Mouse (Mus musculus): Measurements from ENCODE around the gene Kpna7.

DNA sequence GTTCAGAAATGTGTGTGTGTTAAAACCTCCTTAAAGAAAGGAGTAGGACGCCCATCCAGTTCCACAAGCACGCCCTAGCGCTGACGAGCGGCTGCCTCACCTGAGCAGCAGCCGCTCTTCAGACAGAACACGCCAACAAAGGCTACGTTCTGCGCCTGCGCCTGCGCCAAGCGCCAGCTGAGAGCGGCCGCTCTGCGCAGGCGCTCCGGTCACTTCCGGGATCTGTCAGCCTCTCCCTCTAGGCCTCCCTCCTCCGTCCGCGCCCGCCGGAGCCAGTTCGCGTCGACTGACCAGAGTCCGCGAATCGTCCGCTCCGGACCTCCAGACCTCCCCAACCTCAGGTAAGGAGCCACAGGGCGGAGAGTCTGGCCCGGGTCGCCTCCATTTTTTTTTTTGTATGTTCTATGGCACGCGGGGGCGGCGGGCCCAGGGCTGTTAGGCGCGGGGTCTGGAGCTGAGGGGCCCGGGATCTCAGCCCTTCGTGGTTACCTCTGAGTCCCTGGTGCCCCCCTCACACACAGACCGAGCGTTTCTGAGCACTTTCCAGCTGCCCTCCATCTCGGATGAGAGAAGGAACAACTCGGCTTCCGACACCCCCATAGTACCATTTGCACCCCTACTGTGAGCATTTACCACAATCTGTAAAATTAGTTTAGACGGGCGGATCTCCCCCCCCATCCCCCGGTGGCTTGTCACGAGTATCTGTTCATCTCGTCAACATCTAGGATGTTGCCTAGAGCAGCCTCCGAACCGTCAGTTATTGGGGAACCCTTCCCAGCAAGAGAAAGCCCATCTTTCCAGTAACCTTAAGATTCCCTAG lies at the start of gene Kpna7, which contains the start of gene Arpc1a:
- TF ChIP-seq EP300 (IDR thresholded peaks at IDR 0.05; ENCODE audit: low read depth in 1 of 2, low read length in 2 of 2), result no peak
- no peak for TF ChIP-seq JUND (IDR thresholded peaks at IDR 0.05; ENCODE audit: low read depth, low read length)
- peak; percentile 85 for TF ChIP-seq HCFC1 (IDR thresholded peaks at IDR 0.05; ENCODE audit: low read depth, low read length)
- no peak for TF ChIP-seq MAFK (IDR thresholded peaks at IDR 0.05; ENCODE audit: borderline replicate concordance, low read depth, low read length)
- no peak for TF ChIP-seq CTCF (IDR thresholded peaks at IDR 0.05 in 2 of 3, conservative IDR thresholded peaks at IDR 0.05 in 1 of 3; ENCODE audit: control insufficient read depth in 1 of 3, insufficient read depth in 1 of 3, low read depth in 2 of 3, low read length in 3 of 3, poor library complexity in 1 of 3, severe bottlenecking in 1 of 3)
- TF ChIP-seq TBP (IDR thresholded peaks at IDR 0.05; ENCODE audit: low read depth, low read length), result peak; percentile 60
- no peak for TF ChIP-seq E2F4 (IDR thresholded peaks at IDR 0.05; ENCODE audit: borderline replicate concordance, low read depth, low read length)
- TF ChIP-seq BHLHE40 (IDR thresholded peaks at IDR 0.05; ENCODE audit: borderline replicate concordance, low read depth, low read length), result no peak
- peak; percentile 70 to 93 for TF ChIP-seq POLR2A (IDR thresholded peaks at IDR 0.05; ENCODE audit: control insufficient read depth in 1 of 2, insufficient read depth in 1 of 2, low read depth in 1 of 2, low read length in 2 of 2, poor library complexity in 1 of 2)
- TF ChIP-seq SMC3 (IDR thresholded peaks at IDR 0.05; ENCODE audit: low read depth, low read length), result no peak
- no peak for TF ChIP-seq CHD2 (IDR thresholded peaks at IDR 0.05; ENCODE audit: low read length)
- TF ChIP-seq MXI1 (IDR thresholded peaks at IDR 0.05; ENCODE audit: low read depth, low read length), result no peak; the same call in none of the 2 replicates
- TF ChIP-seq ZNF384 (IDR thresholded peaks at IDR 0.05; ENCODE audit: low read depth, low read length), result no peak
- peak; percentile 82; the same call in 1 of the 2 replicates for TF ChIP-seq MAZ (IDR thresholded peaks at IDR 0.05; ENCODE audit: low read depth, low read length)

All from MEL (cell line).